Mouse (Mus musculus): ENCODE results near the gene Flywch1.
A peak's percentile ranks its signal among the peaks of the same experiment; 100 is the strongest.

Flywch1 gene

GRCm38 (mm10) chr17:23771284-23772218 is at the start of gene Flywch1:
TSS of gene Flywch1 (minus strand) at chr17:23771602.
- DNase-seq, result peak; percentile 99

- no peak for DNase-seq
Observed at GRCm38 (mm10) chr17:23820731-23821130, 49.3 kb upstream of the Flywch1 start.

- DNase-seq, result no peak
Observed at GRCm38 (mm10) chr17:23819235-23819634, 47.8 kb upstream of the Flywch1 start.

GRCm38 (mm10) chr17:23818579-23818978 is 47.2 kb upstream of the Flywch1 start:
- DNase-seq, result no peak

GRCm38 (mm10) chr17:23815641-23816040 is 44.2 kb upstream of the Flywch1 start:
- DNase-seq, result no peak

- DNase-seq, result no peak
Observed at GRCm38 (mm10) chr17:23807918-23808317, 36.5 kb upstream of the Flywch1 start.

- peak; percentile 67 to 71 for DNase-seq
Observed at GRCm38 (mm10) chr17:23806867-23807266, 35.5 kb upstream of the Flywch1 start.

- no peak for DNase-seq
Observed at GRCm38 (mm10) chr17:23804426-23805085, 33.2 kb upstream of the Flywch1 start.

GRCm38 (mm10) chr17:23803366-23804041 is 32.1 kb upstream of the Flywch1 start:
- peak; percentile 61 to 83 for DNase-seq

- peak; percentile 97 to 99 for DNase-seq
Observed at GRCm38 (mm10) chr17:23802746-23803365, 31.5 kb upstream of the Flywch1 start.

GRCm38 (mm10) chr17:23801627-23802026 is 30.2 kb upstream of the Flywch1 start:
- no peak for DNase-seq

- no peak for DNase-seq
Observed at GRCm38 (mm10) chr17:23797316-23797715, 25.9 kb upstream of the Flywch1 start.

- no peak for DNase-seq
Observed at GRCm38 (mm10) chr17:23795323-23795722, 23.9 kb upstream of the Flywch1 start.

GRCm38 (mm10) chr17:23791079-23791357 is 19.6 kb upstream of the Flywch1 start:
- DNase-seq, result peak in 1 of 2 experiments; percentile 35

- DNase-seq, result peak; percentile 61 to 74
Observed at GRCm38 (mm10) chr17:23790269-23791078, 19.1 kb upstream of the Flywch1 start, which contains the start of gene Srrm2. TSS of gene Srrm2 (plus strand) at chr17:23790532.

- no peak for DNase-seq
Observed at GRCm38 (mm10) chr17:23789749-23790268, 18.4 kb upstream of the Flywch1 start.

- no peak for DNase-seq
Observed at GRCm38 (mm10) chr17:23788973-23789372, 17.6 kb upstream of the Flywch1 start.

GRCm38 (mm10) chr17:23786510-23786931 is 15.1 kb upstream of the Flywch1 start:
- DNase-seq, result peak; percentile 60 to 64

GRCm38 (mm10) chr17:23785561-23786471 is 14.4 kb upstream of the Flywch1 start, which contains the start of gene Flywch2:
TSS of gene Flywch2 (minus strand) at chr17:23786081.
- DNase-seq, result peak; percentile 91 to 97

- no peak for DNase-seq
Observed at GRCm38 (mm10) chr17:23783352-23783751, 11.9 kb upstream of the Flywch1 start.

GRCm38 (mm10) chr17:23778447-23778846 is 7.0 kb upstream of the Flywch1 start:
- DNase-seq, result no peak

All from cerebellum, adult 18-20 months (tissue).